Mouse (Mus musculus) thymus, postnatal 36 days (tissue): Measurements from ENCODE around the gene Wwtr1.

ENCODE experiments used
- DNase-seq, 2 experiments: peaks; one replicate each; pipeline ENCODE4 v3.0.0; 2022; ENCODE audit warnings: mixed read lengths in 2 of 2

Wwtr1 gene

DNA sequence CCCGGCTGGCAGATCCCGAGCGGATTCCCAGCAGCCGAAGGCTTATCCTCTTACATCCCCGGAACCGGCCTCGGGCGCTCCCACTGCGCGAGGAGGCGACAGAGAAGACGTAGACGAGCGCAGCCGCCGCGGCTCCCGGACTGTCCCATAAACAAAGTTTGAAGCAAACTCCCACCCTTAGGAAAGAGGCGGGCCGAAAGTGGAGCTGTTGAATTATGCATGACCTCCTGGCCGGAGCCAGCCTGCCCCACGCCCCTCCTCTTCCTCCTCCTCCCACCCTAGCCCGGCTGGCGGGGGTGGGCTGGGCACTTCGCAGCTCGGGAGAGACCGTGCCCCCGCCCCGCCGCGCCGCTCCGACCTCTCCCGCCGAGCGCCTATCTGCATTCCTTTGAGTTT lies at the start of gene Wwtr1:
Gene Wwtr1 (minus strand): TSS at position 251 of the 396 bp plus-strand sequence.
- peak; percentile 2 to 11 for DNase-seq

GRCm38 (mm10) chr3:57619718-57620117 lies 44.0 kb upstream of the Wwtr1 start:
- no peak for DNase-seq

GRCm38 (mm10) chr3:57615652-57616051 lies 39.9 kb upstream of the Wwtr1 start:
- no peak for DNase-seq

DNA sequence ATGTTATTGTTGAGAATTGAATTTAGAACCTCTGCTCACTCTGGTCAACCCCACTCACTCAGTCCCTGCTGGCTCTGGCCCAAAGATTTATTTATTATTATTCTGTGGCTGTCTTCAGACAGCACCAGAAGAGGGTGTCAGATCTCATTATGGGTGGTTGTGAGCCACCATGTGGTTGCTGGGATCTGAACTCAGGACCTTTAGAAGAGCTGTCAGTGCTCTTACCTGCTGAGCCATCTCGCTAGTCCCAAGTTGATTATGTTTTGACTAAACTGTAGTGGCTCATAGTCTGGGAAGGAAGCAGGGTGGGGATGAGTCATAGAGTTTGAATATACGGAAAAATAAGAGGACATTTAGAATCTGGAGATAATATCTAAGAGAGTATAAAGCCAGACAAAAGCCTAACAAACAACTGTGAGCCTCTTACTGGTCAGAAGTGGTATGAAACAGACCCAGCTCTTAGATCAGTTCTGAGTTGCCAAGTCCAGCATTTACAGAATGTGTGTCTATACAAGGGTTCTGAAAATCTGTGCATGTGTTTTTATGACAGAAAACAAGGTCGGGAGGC lies 36.8 kb upstream of the Wwtr1 start:
- no peak for DNase-seq

- no peak for DNase-seq
Observed at GRCm38 (mm10) chr3:57611776-57612175, 36.1 kb upstream of the Wwtr1 start.

DNA sequence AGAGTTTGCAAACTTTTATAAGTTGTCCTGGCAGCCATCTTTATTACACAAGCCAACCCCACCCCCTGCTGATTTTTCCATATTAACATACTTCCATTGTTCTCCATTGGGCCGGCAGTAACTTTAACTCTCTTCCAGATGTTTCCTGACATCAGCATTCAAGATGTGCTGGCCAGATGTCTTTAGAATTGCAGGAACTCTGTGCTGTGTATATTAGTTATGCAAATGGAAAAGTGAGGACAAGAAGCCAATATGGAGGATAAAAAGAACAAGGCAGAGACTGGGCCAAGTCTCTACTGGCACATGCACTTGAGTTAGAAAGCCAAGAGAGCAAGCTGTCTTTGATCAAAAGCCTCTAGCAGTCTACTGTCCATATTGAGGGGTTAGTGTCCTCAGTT lies 28.9 kb upstream of the Wwtr1 start:
- no peak for DNase-seq

- DNase-seq = no peak
Observed at GRCm38 (mm10) chr3:57603891-57604617, 28.3 kb upstream of the Wwtr1 start.

DNA sequence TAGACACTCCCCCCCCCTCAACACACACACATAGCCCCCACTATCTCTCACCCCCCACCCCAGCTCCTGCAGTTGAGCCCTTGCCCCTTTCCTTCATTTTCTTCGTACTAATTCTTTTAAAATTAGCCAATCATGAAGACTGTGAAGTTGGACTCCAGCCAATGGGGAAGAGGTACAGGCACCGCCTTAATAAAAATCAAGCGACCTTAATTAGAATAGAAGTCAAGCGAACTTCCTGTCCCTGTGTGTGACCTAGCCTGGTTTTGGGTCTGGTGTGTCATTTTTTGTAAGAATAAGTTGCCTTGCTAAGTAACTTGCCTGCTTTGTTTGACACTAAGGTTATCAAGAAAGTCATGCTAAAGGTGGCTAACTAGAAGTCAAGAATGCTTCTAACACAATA lies 26.9 kb upstream of the Wwtr1 start:
- no peak for DNase-seq

DNA sequence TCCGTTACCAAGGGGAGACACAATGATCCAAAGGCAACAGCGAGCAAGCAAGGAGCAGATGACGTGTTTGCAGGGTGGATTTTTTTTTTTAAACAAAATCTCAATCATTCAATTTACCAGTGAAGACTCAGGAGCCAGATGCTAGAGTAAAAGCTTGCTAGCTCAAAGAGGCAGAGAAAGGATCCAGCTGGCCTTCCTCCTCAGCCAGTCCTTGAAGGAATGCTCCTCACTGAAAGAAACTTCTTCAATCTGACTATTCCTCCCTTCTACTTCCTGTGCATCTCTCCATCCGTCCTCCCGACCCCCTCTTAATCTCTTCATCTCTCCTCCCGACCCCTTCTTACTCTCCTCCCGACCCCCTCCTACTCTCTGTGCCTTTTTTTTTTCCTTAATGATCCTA lies 20.9 kb upstream of the Wwtr1 start:
- DNase-seq = no peak

GRCm38 (mm10) chr3:57595506-57595905 lies 19.8 kb upstream of the Wwtr1 start:
- DNase-seq = no peak

DNA sequence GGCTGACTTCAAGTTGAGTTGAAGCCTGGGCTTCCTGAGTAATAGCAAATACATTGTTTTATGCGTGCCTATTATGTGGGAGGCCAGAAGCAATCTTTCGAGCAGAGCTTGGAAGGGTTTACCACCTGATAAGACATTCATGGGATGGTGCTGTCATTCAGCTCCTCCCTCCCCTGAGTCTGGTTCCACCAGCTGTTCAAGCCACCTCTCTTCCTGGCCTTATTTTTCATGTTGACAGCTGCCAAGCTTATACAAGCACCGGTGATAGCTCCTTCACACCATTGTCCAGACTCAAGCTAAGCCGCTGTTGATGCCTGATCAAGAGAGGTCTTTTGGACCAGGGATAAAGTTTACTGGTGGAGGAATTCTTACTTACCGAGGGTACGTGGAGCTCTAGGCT lies 10.3 kb upstream of the Wwtr1 start:
- DNase-seq = no peak

GRCm38 (mm10) chr3:57583533-57583932 lies 7.8 kb upstream of the Wwtr1 start:
- no peak for DNase-seq

GRCm38 (mm10) chr3:57580426-57581195 lies 4.9 kb upstream of the Wwtr1 start:
- DNase-seq = no peak

- DNase-seq = no peak
Observed at GRCm38 (mm10) chr3:57576056-57576824, 530 bp upstream of the Wwtr1 start.

DNA sequence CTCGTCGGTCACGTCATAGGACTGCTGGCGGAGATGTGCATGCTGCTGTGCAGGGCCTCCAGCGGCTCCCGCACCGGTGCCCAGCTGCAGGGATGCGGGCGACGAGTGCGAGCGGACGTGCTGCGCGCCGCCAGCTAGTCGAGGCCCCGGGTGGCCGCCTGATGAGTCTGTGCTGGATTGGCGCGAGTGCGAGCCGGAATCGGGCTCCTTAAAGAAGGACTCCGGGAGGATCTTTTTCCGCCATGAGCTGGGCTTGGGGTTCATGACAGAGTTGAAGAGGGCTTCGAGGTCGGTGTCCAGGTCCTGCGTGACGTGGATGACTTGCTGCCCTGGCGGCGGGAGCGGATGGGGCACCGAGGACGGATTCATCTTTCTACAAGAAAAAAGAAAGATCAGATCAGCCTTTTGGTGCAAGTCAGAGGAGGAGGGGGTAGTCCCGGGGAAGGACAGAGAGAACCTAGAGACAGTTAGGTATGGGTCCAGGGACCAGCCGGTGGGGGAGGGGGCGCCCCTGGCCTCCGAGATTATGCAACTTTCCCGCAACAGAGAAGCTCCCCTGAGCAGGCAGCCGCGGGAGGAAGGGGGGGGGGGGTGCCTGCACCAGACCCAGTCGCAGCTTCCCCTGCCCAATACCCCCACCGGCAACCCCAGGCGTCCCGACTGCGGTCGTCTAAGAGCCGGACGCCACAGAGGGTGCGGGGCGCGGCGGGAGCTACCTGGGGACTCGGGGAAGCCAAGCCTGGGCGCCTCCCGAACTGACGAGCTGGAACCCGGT lies 638 bp downstream of the Wwtr1 start:
- DNase-seq = peak in 1 of 2 experiments; percentile 3

DNA sequence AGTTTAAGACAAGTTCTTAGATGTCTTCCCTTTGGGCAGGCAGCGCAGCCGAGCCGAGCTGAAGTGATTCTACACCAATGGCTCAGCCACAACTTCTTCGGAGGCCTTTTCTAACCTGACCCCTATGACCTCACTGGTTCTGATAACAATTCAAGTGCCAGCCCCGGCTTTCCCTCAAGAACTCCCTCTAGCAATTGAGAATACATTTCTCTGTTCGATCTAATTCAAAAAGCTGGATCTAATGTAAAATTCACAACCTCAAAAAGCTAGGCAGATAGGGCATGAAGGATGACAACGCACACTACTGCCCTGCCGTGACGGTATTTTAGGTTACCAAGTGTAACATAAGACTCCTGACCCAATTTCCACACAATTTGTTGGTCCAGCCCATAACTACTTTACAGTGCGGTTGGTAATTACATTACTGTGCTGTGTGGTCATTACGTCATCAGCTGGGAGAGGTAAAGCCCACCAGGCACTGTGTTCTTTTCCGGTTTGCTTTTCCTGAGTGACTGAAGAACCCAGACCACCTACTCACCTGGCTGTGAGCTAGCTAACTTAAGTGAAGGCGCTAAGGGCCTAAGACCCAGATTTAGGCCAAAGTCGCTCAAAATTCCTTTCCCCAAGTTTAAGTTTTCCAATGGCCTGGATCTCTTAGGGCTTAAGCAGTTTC lies 1.7 kb downstream of the Wwtr1 start:
- DNase-seq = no peak

GRCm38 (mm10) chr3:57572331-57572975 lies 3.3 kb downstream of the Wwtr1 start:
- DNase-seq = no peak

- DNase-seq = no peak
Observed at GRCm38 (mm10) chr3:57566655-57567054, 9.1 kb downstream of the Wwtr1 start.

GRCm38 (mm10) chr3:57563627-57564026 lies 12.1 kb downstream of the Wwtr1 start:
- DNase-seq = no peak

- no peak for DNase-seq
Observed at GRCm38 (mm10) chr3:57562996-57563506, 12.7 kb downstream of the Wwtr1 start.

DNA sequence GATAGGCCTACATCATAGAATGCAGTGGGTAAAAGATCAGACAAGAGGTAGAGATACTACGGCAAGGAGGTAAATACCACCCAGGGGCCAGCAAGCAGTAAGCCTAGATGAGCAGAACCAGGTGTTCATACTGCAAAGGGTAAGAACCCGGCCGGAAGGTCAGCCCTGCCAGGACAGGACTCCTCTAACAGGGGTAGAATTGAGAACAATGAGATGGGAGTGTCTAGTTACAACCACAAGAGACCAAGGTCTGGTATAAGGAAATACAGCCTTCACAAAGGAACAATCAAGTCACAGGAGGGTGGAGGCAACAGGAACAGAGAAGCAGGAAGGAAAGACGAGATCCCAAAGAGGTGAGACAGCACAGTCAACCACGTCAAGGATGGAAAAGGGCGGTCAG lies 16.9 kb downstream of the Wwtr1 start:
- no peak for DNase-seq
